Comparison of ENCODE assay signal across 10 mouse cellular contexts in genomic region chr16:8409197-8409596, GRCm38 (mm10). TPM values are rescaled to one million over a fixed set of nuclear protein-coding genes. Genes with fewer than 3 reads are reported as not detected.
A peak's percentile ranks its signal among the peaks of the same experiment; 100 is the strongest.
DNase-seq lines count a peak whose midpoint lies in the region; ATAC-seq lines count a peak whose summit lies in the region.
"Had no signal": no experiment of that assay in that cellular context is flagged by ENCODE, and none has a peak within 500 bp of the region (broad histone marks: within the 10 kb centered on the region; RNA-seq: fewer than 3 reads in every experiment).

No protein-coding gene starts in this region.

- H3K36me3 ChIP-seq in forebrain, embryonic 10.5 days (replicated peaks), result no peaks in the 10 kb centered on the region
- no peaks in the 10 kb centered on the region for H3K36me3 ChIP-seq in forebrain, embryonic 11.5 days (ENCODE audit: control insufficient read depth, insufficient read depth, low read length)
- no peaks in the 10 kb centered on the region for H3K36me3 ChIP-seq in midbrain, embryonic 10.5 days
- H3K36me3 ChIP-seq: lung, embryonic 15.5 days had no signal

- no peak for DNase-seq in forebrain, embryonic 10.5 days (ENCODE audit: extremely low spot score, low spot score)
- DNase-seq in forebrain, embryonic 11.5 days (ENCODE audit: low spot score), result no peak
- peak; percentile 66 for DNase-seq in 416B (ENCODE audit: low read depth)
- peak; percentile 61 for DNase-seq in embryo, embryonic 10.5 days (ENCODE audit: low spot score)
- peak; percentile 38 for DNase-seq in midbrain, embryonic 10.5 days (ENCODE audit: low spot score)
- DNase-seq in adrenal gland, adult 8-10 months, result no peak
- DNase-seq in testis, postnatal 14 days (ENCODE audit: low spot score), result no peak

- no peak overlapping the region for H3K27ac ChIP-seq in forebrain, embryonic 10.5 days
- H3K27ac ChIP-seq in forebrain, embryonic 11.5 days (ENCODE audit: low read depth, low read length), result no peak overlapping the region
- 0 out of 2 replicates have a peak overlapping the region, but pooled peaks have one; percentile 13 for H3K27ac ChIP-seq in midbrain, embryonic 10.5 days (replicated peaks)
- H3K27ac ChIP-seq: lung, embryonic 15.5 days had no signal

- peak overlapping the region; percentile 19 for H3K4me3 ChIP-seq in forebrain, embryonic 10.5 days
- H3K4me3 ChIP-seq in forebrain, embryonic 11.5 days (ENCODE audit: low read depth, low read length), result no peak overlapping the region
- H3K4me3 ChIP-seq in midbrain, embryonic 10.5 days, result peak overlapping the region; percentile 24
- H3K4me3 ChIP-seq: lung, embryonic 15.5 days had no signal

- H3K4me1 ChIP-seq in forebrain, embryonic 10.5 days, result 0 out of 2 replicates have a peak, but pooled peaks cover 6% of the 10 kb centered on the region
- H3K4me1 ChIP-seq in forebrain, embryonic 11.5 days (replicated peaks; ENCODE audit: control insufficient read depth, insufficient read depth, low read length), result no peaks in the 10 kb centered on the region
- H3K4me1 ChIP-seq in midbrain, embryonic 10.5 days, result peaks cover 9% of the 10 kb centered on the region

- H3K4me2 ChIP-seq in forebrain, embryonic 11.5 days (ENCODE audit: low read depth, low read length, severe bottlenecking), result no peak overlapping the region
- H3K4me2 ChIP-seq: lung, embryonic 15.5 days had no signal

- H3K27me3 ChIP-seq in forebrain, embryonic 10.5 days (ENCODE audit: poor library complexity, severe bottlenecking), result peaks cover 45% of the 10 kb centered on the region
- no peaks in the 10 kb centered on the region for H3K27me3 ChIP-seq in forebrain, embryonic 11.5 days (ENCODE audit: control insufficient read depth, insufficient read depth, low read length)
- H3K27me3 ChIP-seq in midbrain, embryonic 10.5 days (ENCODE audit: low read depth, poor library complexity, severe bottlenecking), result peaks cover 37% of the 10 kb centered on the region

- no peaks in the 10 kb centered on the region for H3K9me3 ChIP-seq in forebrain, embryonic 10.5 days
- H3K9me3 ChIP-seq in forebrain, embryonic 11.5 days (ENCODE audit: control insufficient read depth, low read length), result no peaks in the 10 kb centered on the region
- H3K9me3 ChIP-seq in midbrain, embryonic 10.5 days (replicated peaks), result no peaks in the 10 kb centered on the region
- H3K9me3 ChIP-seq: lung, embryonic 15.5 days had no signal

- no peak overlapping the region for H3K9ac ChIP-seq in forebrain, embryonic 11.5 days (ENCODE audit: low read length)
- H3K9ac ChIP-seq: lung, embryonic 15.5 days had no signal

- WGBS in forebrain, embryonic 10.5 days, result 23% methylated on average over 10 of the region's 10 CpGs
- 15% methylated on average over 10 of the region's 10 CpGs for WGBS in forebrain, embryonic 11.5 days
- WGBS in midbrain, embryonic 10.5 days, result 26% methylated on average over 10 of the region's 10 CpGs

- ATAC-seq in forebrain, embryonic 11.5 days (replicated peaks; ENCODE audit: low FRiP score), result no peak
- no peak for ATAC-seq in erythroblast, adult 5-6 weeks (replicated peaks; ENCODE audit: low FRiP score, poor library complexity, severe bottlenecking)

RNA-seq across cellular contexts. Expression of gene Tmem114, which starts 15.7 kb away (rescaled TPM):
- polyA plus RNA-seq in forebrain, embryonic 10.5 days (2016; fragmentation: Nextera tagmentation; extraction: Ambion mirVana), result 0.14 TPM in 1 of 2 replicates, not detected in the other
- not detected in 2 replicates for polyA plus RNA-seq in forebrain, embryonic 11.5 days (2014; fragmentation: Nextera tagmentation; extraction: Ambion mirVana)
- not detected in 2 replicates for polyA plus RNA-seq in midbrain, embryonic 10.5 days (2016; fragmentation: Nextera tagmentation; extraction: Ambion mirVana)
- total RNA-seq in adrenal gland, adult 8-10 months (2022), result not detected
- not detected in 2 replicates for total RNA-seq in erythroblast, adult 5-6 weeks (2015; ENCODE audit: low replicate concordance)
- not detected in 2 replicates for total RNA-seq in erythroblast, adult 5-6 weeks (2017; ENCODE audit: low replicate concordance)
- polyA plus RNA-seq: lung, embryonic 15.5 days; stomach, embryonic 16.5 days had no signal

Comparison
In these comparisons a context has a peak if more than half of its experiments do, and no peak if none do; other contexts are left out.
1. DNase-seq: peak in 416B (single experiment), embryo, embryonic 10.5 days (single experiment) and midbrain, embryonic 10.5 days (single experiment); none in forebrain, embryonic 10.5 days (single experiment), forebrain, embryonic 11.5 days (single experiment), adrenal gland, adult 8-10 months (single experiment) and testis, postnatal 14 days (single experiment).